ENCODE assay signal across 8 mouse cellular contexts in the genomic region with DNA sequence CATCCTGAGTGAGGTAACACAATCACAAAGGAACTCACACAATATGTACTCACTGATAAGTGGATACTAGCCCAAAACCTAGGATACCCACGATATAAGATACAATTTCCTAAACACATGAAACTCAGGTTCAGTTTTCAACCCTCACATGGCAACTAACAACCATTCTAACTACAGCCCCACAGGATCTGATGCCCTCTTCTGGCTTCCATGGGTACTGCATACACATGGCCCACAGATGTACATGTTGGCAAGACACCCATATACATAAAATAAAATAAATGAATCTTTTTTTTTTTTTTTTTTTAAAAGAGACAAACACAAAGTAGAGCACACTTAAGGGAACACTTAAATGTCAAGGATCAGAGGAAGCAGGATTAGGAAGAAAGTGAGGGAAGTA. TPM values are rescaled to one million over a fixed set of nuclear protein-coding genes. Genes with fewer than 3 reads are reported as not detected.
DNase-seq lines count a peak whose midpoint lies in the region; ATAC-seq and TF ChIP-seq lines count a peak whose summit lies in the region.
"Not testable (repeated sequence)": the region's sequence is repeated elsewhere in the genome, so short reads cannot be mapped to it uniquely, and the experiment has no call there.
"Had no signal": no experiment of that assay in that cellular context is flagged by ENCODE, and none has a peak within 500 bp of the region (broad histone marks: within the 10 kb centered on the region; RNA-seq: fewer than 3 reads in every experiment).

No protein-coding gene starts in this region.

- peaks cover 9 to 34% of the 10 kb centered on the region in 2 experiments; a peak in 3 of 4 replicates for H3K4me1 ChIP-seq in CH12.LX (ENCODE audit: control insufficient read depth in 1 of 2, insufficient read depth in 2 of 2)
- not testable (repeated sequence) for H3K4me1 ChIP-seq in thymus, adult 2 months (replicated peaks; ENCODE audit: control insufficient read depth, insufficient read depth, low read length)

- not testable (repeated sequence) for H3K9me3 ChIP-seq in CH12.LX (replicated peaks; ENCODE audit: low read length)

- not testable (repeated sequence) for TF ChIP-seq RAD21 in CH12.LX (IDR thresholded peaks at IDR 0.05; ENCODE audit: low read depth, low read length)

- WGBS in thymus, adult 2 months: 100% methylated on average over 1 of the region's 1 CpGs

- TF ChIP-seq CTCF in CH12.LX (conservative IDR thresholded peaks at IDR 0.05 in 1 of 2, IDR thresholded peaks at IDR 0.05 in 1 of 2; ENCODE audit: low read depth in 2 of 2, low read length in 2 of 2): peak in 1 of 2 experiments; percentile 27; a peak in 3 of 4 replicates
- TF ChIP-seq CTCF in thymus, adult 2 months (IDR thresholded peaks at IDR 0.05; ENCODE audit: borderline replicate concordance, control insufficient read depth, extremely low read depth, insufficient read depth, low read length, poor library complexity): not testable (repeated sequence)

- TF ChIP-seq EP300 in CH12.LX (IDR thresholded peaks at IDR 0.05; ENCODE audit: low read length): not testable (repeated sequence)

- H3K4me3 ChIP-seq in CH12.LX (replicated peaks in 1 of 3; ENCODE audit: low read depth in 2 of 3, low read length in 2 of 3, poor library complexity in 1 of 3); thymus, adult 2 months (ENCODE audit: control insufficient read depth, insufficient read depth, low read length): not testable (repeated sequence)

- not testable (repeated sequence) for H3K27me3 ChIP-seq in CH12.LX (replicated peaks); thymus, adult 2 months (ENCODE audit: control insufficient read depth, insufficient read depth, low read length)

- dilution Hi-C loops in CH12.LX (cut with MboI; ENCODE audit: extremely low pct_ligation_motif_present, extremely low pct_unique_long_range_greater_than_20kb, low sequenced_read_pairs): not testable (repeated sequence)

- H3K27ac ChIP-seq in CH12.LX (ENCODE audit: insufficient read depth, low read depth); thymus, adult 2 months (ENCODE audit: control insufficient read depth, insufficient read depth, low read length): not testable (repeated sequence)

- not testable (repeated sequence) for TF ChIP-seq POLR2A in CH12.LX (IDR thresholded peaks at IDR 0.05; ENCODE audit: low read depth, low read length); thymus, adult 2 months (IDR thresholded peaks at IDR 0.05; ENCODE audit: control insufficient read depth, extremely low read depth, insufficient read depth, low read length, poor library complexity)

- DNase-seq in CH12.LX (ENCODE audit: extremely low read depth): peak; percentile 29
- DNase-seq in R1 (ENCODE audit: low read depth, low spot score): peak; percentile 58
- DNase-seq in c-Kit-positive CD71-positive TER-119-negative erythroid progenitor cells, embryonic 14.5 days (ENCODE audit: low read depth): peak; percentile 10
- peak; percentile 16 for DNase-seq in heart, postnatal 4 days
- peak; percentile 26 for DNase-seq in liver
- peak; percentile 56 for DNase-seq in thymus, adult 2 months

- H3K9ac ChIP-seq in CH12.LX (ENCODE audit: insufficient read depth, low read depth): not testable (repeated sequence)

- peaks cover 14 to 44% of the 10 kb centered on the region in 2 experiments for H3K36me3 ChIP-seq in CH12.LX (replicated peaks in 1 of 2; ENCODE audit: control insufficient read depth in 1 of 2, insufficient read depth in 1 of 2, low read length in 1 of 2)
- not testable (repeated sequence) for H3K36me3 ChIP-seq in thymus, adult 2 months (ENCODE audit: control insufficient read depth, insufficient read depth, low read length)

- H3K79me2 ChIP-seq in CH12.LX (replicated peaks; ENCODE audit: control insufficient read depth, extremely low read depth, insufficient read depth, poor library complexity, severe bottlenecking): not testable (repeated sequence)

- H3K4me2 ChIP-seq in CH12.LX (ENCODE audit: insufficient read depth, low read depth, poor library complexity, severe bottlenecking): not testable (repeated sequence)

- ATAC-seq in megakaryocyte progenitor cell, adult 5-6 weeks (replicated peaks; ENCODE audit: poor library complexity): peak; percentile 65; the same call in 1 of the 2 replicates

- in situ Hi-C loops in CH12.LX (cut with MboI; ENCODE audit: low pct_ligation_motif_present, low pct_unique_long_range_greater_than_20kb, low sequenced_read_pairs): not testable (repeated sequence)

RNA-seq across cellular contexts. Expression of gene Ikbke, which starts 49.7 kb away (rescaled TPM):
- total RNA-seq in CH12.LX (2012; rRNA removed) (31.6 and 43.8 TPM in 2 replicates), CH12.LX (2014; rRNA removed) (11.6 and 14.0 TPM in 2 replicates)
- 29.5 and 33.1 TPM in 2 replicates for polyA plus RNA-seq in CH12.LX (2012; ENCODE audit: insufficient read length, low read depth)
- 1 to 10 TPM; 2.9 to 3.0 TPM for total RNA-seq in heart, postnatal 4 days (2021)
- total RNA-seq in megakaryocyte progenitor cell, adult 5-6 weeks (2015): 21.4 and 22.1 TPM in 2 replicates
- 25.9 and 28.6 TPM in 2 replicates for total RNA-seq in megakaryocyte progenitor cell, adult 5-6 weeks (2017)
- polyA plus RNA-seq in thymus, adult 2 months (2012; rRNA removed): 118 and 129 TPM in 2 replicates
- polyA plus RNA-seq: erythroblast, embryonic 14.5 days had no signal
